Mouse (Mus musculus) ES-CJ7 (cell line): Measurements from ENCODE around the gene Amy2a2.
"Not testable (repeated sequence)": the region's sequence is repeated elsewhere in the genome, so short reads cannot be mapped to it uniquely, and the experiment has no call there.

Experiments used
- DNase-seq: peaks from one replicate; pipeline ENCODE4 v3.0.0; 2011; ENCODE audit warnings: low read depth, low spot score

Gene Amy2a2

DNA sequence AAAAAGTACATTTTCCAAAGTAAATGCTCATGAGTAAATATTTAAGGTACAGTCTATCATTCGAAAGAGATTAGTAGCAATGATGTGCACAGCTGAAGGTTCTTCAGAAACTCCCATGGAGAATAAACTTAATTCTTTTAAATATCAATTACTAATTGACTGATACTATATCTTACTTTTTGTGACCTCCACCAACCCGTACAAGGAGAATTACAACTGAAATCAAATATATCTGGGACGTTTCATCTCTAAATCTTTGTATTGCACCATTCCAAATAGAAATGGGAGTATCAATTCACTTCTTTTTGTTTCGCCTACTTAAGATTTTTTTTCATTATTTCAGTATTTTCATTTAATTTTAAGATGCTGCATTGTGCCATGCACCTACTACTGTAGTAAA lies at the start of gene Amy2a2:
TSS of gene Amy2a2 (minus strand) at position 101 of the 400 bp plus-strand sequence.
- not testable (repeated sequence) for DNase-seq

DNA sequence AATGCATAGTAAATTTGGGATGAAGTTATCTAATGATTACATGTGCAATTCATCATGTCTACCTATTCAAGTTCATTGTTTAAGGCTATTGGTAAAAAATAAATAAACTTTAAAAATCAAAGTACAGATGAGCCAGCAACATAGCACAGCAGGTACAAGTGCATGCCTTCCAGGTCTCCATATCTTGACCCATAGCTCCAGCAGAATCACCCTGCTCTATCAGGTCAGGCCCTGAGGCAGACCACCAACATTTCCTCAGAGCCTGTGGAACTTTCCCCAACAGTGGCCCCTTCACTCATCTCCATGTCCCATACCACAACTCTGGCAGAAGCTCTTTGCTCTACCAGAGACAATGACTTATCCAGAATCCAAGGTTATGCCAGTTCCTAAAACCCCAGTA lies 11.0 kb downstream of the Amy2a2 start:
- not testable (repeated sequence) for DNase-seq

DNA sequence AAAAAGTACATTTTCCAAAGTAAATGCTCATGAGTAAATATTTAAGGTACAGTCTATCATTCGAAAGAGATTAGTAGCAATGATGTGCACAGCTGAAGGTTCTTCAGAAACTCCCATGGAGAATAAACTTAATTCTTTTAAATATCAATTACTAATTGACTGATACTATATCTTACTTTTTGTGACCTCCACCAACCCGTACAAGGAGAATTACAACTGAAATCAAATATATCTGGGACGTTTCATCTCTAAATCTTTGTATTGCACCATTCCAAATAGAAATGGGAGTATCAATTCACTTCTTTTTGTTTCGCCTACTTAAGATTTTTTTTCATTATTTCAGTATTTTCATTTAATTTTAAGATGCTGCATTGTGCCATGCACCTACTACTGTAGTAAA lies 32.5 kb downstream of the Amy2a2 start, which contains the start of gene Amy2a3:
TSS of gene Amy2a3 (minus strand) at position 101 of the 400 bp plus-strand sequence.
- DNase-seq = not testable (repeated sequence)

DNA sequence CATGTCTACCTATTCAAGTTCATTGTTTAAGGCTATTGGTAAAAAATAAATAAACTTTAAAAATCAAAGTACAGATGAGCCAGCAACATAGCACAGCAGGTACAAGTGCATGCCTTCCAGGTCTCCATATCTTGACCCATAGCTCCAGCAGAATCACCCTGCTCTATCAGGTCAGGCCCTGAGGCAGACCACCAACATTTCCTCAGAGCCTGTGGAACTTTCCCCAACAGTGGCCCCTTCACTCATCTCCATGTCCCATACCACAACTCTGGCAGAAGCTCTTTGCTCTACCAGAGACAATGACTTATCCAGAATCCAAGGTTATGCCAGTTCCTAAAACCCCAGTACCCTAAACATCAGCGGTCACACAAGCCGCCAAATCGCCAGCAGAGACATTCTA lies 43.5 kb downstream of the Amy2a2 start:
- not testable (repeated sequence) for DNase-seq
